Mouse (Mus musculus) G1E (cell line): ENCODE measurements around the gene Galnt2. TPM values are rescaled to one million over a fixed set of nuclear protein-coding genes. Genes with fewer than 3 reads are reported as not detected.

ENCODE experiments used
- ATAC-seq: 2 replicates; pipeline ENCODE4 v1.8.0; 2016; ENCODE audit warnings: mild to moderate bottlenecking; ENCODE audit not compliant: insufficient number of reproducible peaks, poor library complexity, low FRiP score, severe bottlenecking; ENCODE audit errors: extremely low read depth
- DNase-seq: peaks from one replicate; pipeline ENCODE4 v3.0.0; 2012; ENCODE audit warnings: low spot score
- H3K27me3 ChIP-seq: 2 replicates; pipeline ENCODE4 v1.6.1; 2012; ENCODE audit warnings: mild to moderate bottlenecking, low read length, inconsistent platforms; ENCODE audit not compliant: insufficient read depth
- H3K36me3 ChIP-seq: replicated peaks from 2 replicates; pipeline ENCODE3; 2012; ENCODE audit warnings: mild to moderate bottlenecking, inconsistent platforms
- H3K4me1 ChIP-seq: 2 replicates; pipeline ENCODE4 v1.6.1; 2012; ENCODE audit warnings: low read depth, low read length, inconsistent platforms, mixed read lengths; ENCODE audit not compliant: insufficient read depth
- H3K4me3 ChIP-seq: 2 replicates; pipeline ENCODE4 v1.5.1; 2012; ENCODE audit warnings: low read depth, mild to moderate bottlenecking, inconsistent platforms, low read length, moderate library complexity, mixed read lengths
- H3K9me3 ChIP-seq: replicated peaks from 2 replicates; pipeline ENCODE4 v1.6.1; 2012; ENCODE audit warnings: inconsistent platforms
- CTCF ChIP-seq: IDR thresholded peaks from 2 replicates; pipeline ENCODE4 v1.5.1; 2012; ENCODE audit warnings: low read depth, low read length, inconsistent platforms, mixed read lengths
- GATA1 ChIP-seq: IDR thresholded peaks from 2 replicates; pipeline ENCODE4 v1.6.1; 2012; ENCODE audit warnings: borderline replicate concordance, low read length, inconsistent platforms, mixed read lengths
- GATA2 ChIP-seq: IDR thresholded peaks from 2 replicates; pipeline ENCODE4 v1.6.1; 2012; ENCODE audit warnings: low read depth, low read length, inconsistent platforms, borderline replicate concordance
- POLR2AphosphoS5 ChIP-seq: IDR thresholded peaks from 2 replicates; pipeline ENCODE4 v1.6.1; 2012; ENCODE audit warnings: low read depth, low read length, inconsistent platforms; ENCODE audit not compliant: insufficient replicate concordance
- TAL1 ChIP-seq: conservative IDR thresholded peaks from 2 replicates; pipeline ENCODE4 v1.6.1; 2012; ENCODE audit warnings: low read depth, low read length, inconsistent platforms, mixed read lengths
- polyA plus RNA-seq: library from polyadenylated mRNA; stranded (reverse); fragments of >175 nt; gene quantifications from 2 replicates; pipeline ENCODE4 v1.2.3, GENCODE M21; 2012
- total RNA-seq, 2 experiments: library from RNA; stranded (forward) in 1 of 2; stranded (reverse) in 1 of 2; fragments of 200-1000 nt in 1 of 2; fragments of >200 nt in 1 of 2; fragmentation: Nextera tagmentation in 1 of 2; gene quantifications; 2 replicates each; pipeline ENCODE4 v1.2.3; 2014 to 2017

Galnt2 gene
- not detected in 2 replicates for total RNA-seq (2014; fragmentation: Nextera tagmentation)
- total RNA-seq (2017): not detected in 2 replicates
- polyA plus RNA-seq: not detected in 2 replicates

GRCm38 (mm10) chr8:124231176-124231484 is at the start of gene Galnt2:
Gene Galnt2, plus strand, starts transcription at chr8:124231391.
- Histone ChIP-seq H3K9me3 (peaks cover 41% of the 10 kb centered on the region), H3K27me3 (no peaks in the 10 kb centered on the region; the same call in 1 of the 2 replicates), H3K4me1 (no peaks in the 10 kb centered on the region), H3K4me3 (peak within 1 kb of the TSS; percentile 9; the same call in 1 of the 2 replicates), H3K36me3 (no peaks in the 10 kb centered on the region)
- no peak for ATAC-seq
- TF ChIP-seq POLR2AphosphoS5: no peak
- TF ChIP-seq TAL1: no peak
- TF ChIP-seq GATA2: no peak
- no peak for TF ChIP-seq GATA1
- TF ChIP-seq CTCF: no peak
- no peak for DNase-seq

DNA sequence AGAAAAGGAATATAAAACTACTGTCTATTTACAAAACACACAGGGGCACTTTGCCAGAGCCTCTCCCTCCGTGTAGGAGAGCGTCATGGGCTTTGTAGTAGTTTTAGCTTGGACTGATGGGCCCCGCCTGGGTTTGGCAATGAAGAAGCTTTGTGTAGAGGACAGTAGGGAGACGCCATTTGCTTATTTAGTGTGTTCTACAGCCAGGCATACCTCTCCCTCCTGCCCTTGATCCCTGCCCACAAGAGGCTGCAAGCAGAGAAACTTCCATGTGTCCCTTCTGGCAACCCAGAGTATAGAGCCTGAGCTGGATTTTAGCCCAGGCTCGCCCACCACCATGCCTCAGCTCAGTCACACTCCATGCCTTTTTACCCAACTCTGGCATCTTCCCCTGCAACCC is 49.4 kb upstream of the Galnt2 start:
- Histone ChIP-seq H3K27me3 (no peaks in the 10 kb centered on the region), H3K4me1 (no peaks in the 10 kb centered on the region), H3K4me3 (no peak overlapping the region), H3K9me3 (peaks cover 30% of the 10 kb centered on the region), H3K36me3 (no peaks in the 10 kb centered on the region)
- no peak for TF ChIP-seq GATA2
- no peak for TF ChIP-seq CTCF
- TF ChIP-seq TAL1: no peak
- TF ChIP-seq POLR2AphosphoS5: no peak
- no peak for TF ChIP-seq GATA1
- DNase-seq: no peak
- ATAC-seq: no peak

DNA sequence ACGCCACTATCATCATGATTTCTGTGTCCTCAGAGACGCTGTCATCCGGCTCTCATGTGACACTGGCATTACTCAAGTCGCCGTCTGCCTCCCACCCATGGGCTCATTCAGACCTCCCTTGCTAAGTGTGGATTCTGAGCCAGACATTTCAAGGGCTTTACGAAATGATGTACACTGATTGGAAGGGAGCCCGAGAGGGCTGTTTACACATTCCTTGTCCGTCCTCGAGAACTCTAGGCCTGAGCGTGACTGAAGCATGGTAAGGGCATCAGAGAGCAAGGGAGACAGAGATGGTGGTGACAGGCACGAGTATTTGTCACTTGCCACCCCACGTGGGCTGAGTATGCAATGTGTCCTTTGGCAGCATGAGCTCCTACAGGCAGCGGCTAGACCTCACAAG is 49.0 kb upstream of the Galnt2 start:
- Histone ChIP-seq H3K27me3 (no peaks in the 10 kb centered on the region), H3K4me1 (no peaks in the 10 kb centered on the region), H3K36me3 (no peaks in the 10 kb centered on the region), H3K4me3 (no peak overlapping the region), H3K9me3 (peaks cover 25% of the 10 kb centered on the region)
- ATAC-seq: no peak
- TF ChIP-seq POLR2AphosphoS5: no peak
- TF ChIP-seq GATA1: no peak
- no peak for TF ChIP-seq TAL1
- no peak for TF ChIP-seq CTCF
- TF ChIP-seq GATA2: no peak
- DNase-seq: no peak

DNA sequence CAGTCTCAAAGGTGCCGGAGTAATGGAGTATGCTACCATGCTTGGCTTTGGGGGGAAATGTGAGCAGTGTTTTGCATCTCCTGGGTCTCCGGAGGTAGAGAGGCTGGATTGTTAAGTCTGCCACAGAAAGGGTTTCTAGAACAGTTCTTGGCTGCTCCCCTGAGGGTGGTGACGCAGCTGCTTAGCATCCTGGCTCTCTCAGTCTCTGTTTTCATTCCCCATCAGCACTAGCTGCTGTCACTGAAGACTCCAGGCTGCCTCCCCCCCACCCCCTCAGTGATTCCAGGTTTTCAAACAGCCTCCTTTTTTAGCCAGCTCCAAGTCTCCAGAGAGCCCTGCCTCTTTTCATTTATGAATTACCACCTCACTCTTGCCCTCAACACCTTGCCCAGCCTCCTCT is 47.1 kb upstream of the Galnt2 start:
- DNase-seq (no peak), ATAC-seq (no peak)
- TF ChIP-seq TAL1 (no peak), GATA2 (no peak), POLR2AphosphoS5 (no peak), CTCF (no peak), GATA1 (no peak)
- H3K4me3 ChIP-seq: no peak overlapping the region
- no peaks in the 10 kb centered on the region for H3K36me3 ChIP-seq
- H3K9me3 ChIP-seq: peaks cover 23% of the 10 kb centered on the region
- H3K4me1 ChIP-seq: no peaks in the 10 kb centered on the region
- H3K27me3 ChIP-seq: no peaks in the 10 kb centered on the region

GRCm38 (mm10) chr8:124184507-124184906 is 46.7 kb upstream of the Galnt2 start:
- H3K27me3 ChIP-seq: no peaks in the 10 kb centered on the region; the same call in 1 of the 2 replicates
- DNase-seq: no peak
- ATAC-seq: no peak

GRCm38 (mm10) chr8:124185081-124185480 is 46.1 kb upstream of the Galnt2 start:
- Histone ChIP-seq H3K9me3 (peaks cover 26% of the 10 kb centered on the region), H3K27me3 (no peaks in the 10 kb centered on the region; the same call in 1 of the 2 replicates), H3K4me3 (no peak overlapping the region), H3K4me1 (no peaks in the 10 kb centered on the region), H3K36me3 (no peaks in the 10 kb centered on the region)
- no peak for ATAC-seq
- DNase-seq: no peak
- TF ChIP-seq CTCF (no peak), GATA2 (no peak), GATA1 (no peak), TAL1 (no peak), POLR2AphosphoS5 (no peak)

More at GRCm38 (mm10) chr8:124184507-124184906, 46.7 kb upstream of the Galnt2 start:
- TF ChIP-seq POLR2AphosphoS5: no peak
- no peak for TF ChIP-seq TAL1
- TF ChIP-seq CTCF: no peak
- no peak for TF ChIP-seq GATA2
- TF ChIP-seq GATA1: no peak
- H3K9me3 ChIP-seq: peaks cover 23% of the 10 kb centered on the region
- H3K4me1 ChIP-seq: no peaks in the 10 kb centered on the region
- H3K36me3 ChIP-seq: no peaks in the 10 kb centered on the region
- H3K4me3 ChIP-seq: no peak overlapping the region
